Mouse (Mus musculus) cortical plate, adult 2 months (tissue): ENCODE data around the gene Oasl2. TPM values are rescaled to one million over a fixed set of nuclear protein-coding genes. Genes with fewer than 3 reads are reported as not detected.
"Not testable (repeated sequence)": the region's sequence is repeated elsewhere in the genome, so short reads cannot be mapped to it uniquely, and the experiment has no call there.

Source experiments
- H3K27ac ChIP-seq: fragments of 200-500 bp; 2 replicates; pipeline ENCODE4 v1.5.1; 2012; ENCODE audit warnings: low read length, control low read depth, inconsistent platforms; ENCODE audit not compliant: insufficient read depth
- H3K4me1 ChIP-seq: fragments of 200-500 bp; 2 replicates; pipeline ENCODE4 v1.6.1; 2011; ENCODE audit warnings: low read length; ENCODE audit not compliant: control insufficient read depth, insufficient read depth
- H3K4me3 ChIP-seq: fragments of 200-500 bp; 2 replicates; pipeline ENCODE4 v1.5.1; 2011; ENCODE audit warnings: mild to moderate bottlenecking, low read length, control low read depth; ENCODE audit not compliant: insufficient read depth
- CTCF ChIP-seq: fragments of 200-500 bp; IDR thresholded peaks from 2 replicates; pipeline ENCODE4 v1.5.1; 2011; ENCODE audit warnings: mild to moderate bottlenecking, control low read depth, low read length; ENCODE audit not compliant: insufficient read depth; ENCODE audit errors: extremely low read depth
- POLR2A ChIP-seq: fragments of 200-500 bp; IDR thresholded peaks from 2 replicates; pipeline ENCODE4 v1.6.1; 2011; ENCODE audit warnings: mild to moderate bottlenecking, low read length, control low read depth; ENCODE audit not compliant: insufficient read depth; ENCODE audit errors: extremely low read depth
- polyA plus RNA-seq: library from polyadenylated mRNA; depleted of rRNA; stranded (reverse); fragments of >200 nt; gene quantifications from 2 replicates; pipeline ENCODE4 v1.2.3, GENCODE M21; 2012

Gene Oasl2
- polyA plus RNA-seq, 1 experiment: 8.6 TPM

GRCm38 (mm10) chr5:114926753-114927152 is 30.0 kb downstream of the Oasl2 start:
- no peak for TF ChIP-seq POLR2A
- no peak for TF ChIP-seq CTCF
- Histone ChIP-seq H3K4me1 (no peaks in the 10 kb centered on the region), H3K4me3 (no peak overlapping the region), H3K27ac (no peak overlapping the region)

GRCm38 (mm10) chr5:114931626-114932025 is 34.9 kb downstream of the Oasl2 start:
- no peak overlapping the region for H3K4me3 ChIP-seq
- no peak overlapping the region for H3K27ac ChIP-seq
- TF ChIP-seq POLR2A: no peak
- TF ChIP-seq CTCF: no peak
- no peaks in the 10 kb centered on the region for H3K4me1 ChIP-seq

GRCm38 (mm10) chr5:114933206-114933605 is 36.5 kb downstream of the Oasl2 start:
- no peak for TF ChIP-seq CTCF
- no peak for TF ChIP-seq POLR2A
- Histone ChIP-seq H3K4me1 (no peaks in the 10 kb centered on the region), H3K27ac (no peak overlapping the region)

GRCm38 (mm10) chr5:114935838-114936237 is 39.1 kb downstream of the Oasl2 start:
- Histone ChIP-seq H3K4me1 (no peaks in the 10 kb centered on the region), H3K4me3 (no peak overlapping the region), H3K27ac (no peak overlapping the region)
- TF ChIP-seq POLR2A (no peak), CTCF (no peak)

More at GRCm38 (mm10) chr5:114933206-114933605, 36.5 kb downstream of the Oasl2 start:
- H3K4me3 ChIP-seq: no peak overlapping the region

- TF ChIP-seq CTCF: 0 out of 2 replicates have a peak, but pooled peaks have one; percentile 9
- H3K27ac ChIP-seq, H3K4me3 ChIP-seq: not testable (repeated sequence)
These were observed 44.4 kb downstream of the Oasl2 start for GRCm38 (mm10) chr5:114941138-114941537.

GRCm38 (mm10) chr5:114942074-114942765 is 45.5 kb downstream of the Oasl2 start, which contains the start of gene 2210016L21Rik:
Gene 2210016L21Rik, plus strand, starts transcription at chr5:114942158.
- no peak for TF ChIP-seq CTCF
- peak; percentile 95 for TF ChIP-seq POLR2A
- peak within 1 kb of the TSS; percentile 90 for H3K4me3 ChIP-seq
- peak within 1 kb of the TSS; percentile 62 for H3K27ac ChIP-seq
- no peaks in the 10 kb centered on the region; the same call in 1 of the 2 replicates for H3K4me1 ChIP-seq

More at GRCm38 (mm10) chr5:114941138-114941537, 44.4 kb downstream of the Oasl2 start:
- H3K4me1 ChIP-seq: not testable (repeated sequence)

- no peak for TF ChIP-seq POLR2A
- no peak for TF ChIP-seq CTCF
- Histone ChIP-seq H3K27ac (no peak overlapping the region), H3K4me1 (no peaks in the 10 kb centered on the region; the same call in 1 of the 2 replicates), H3K4me3 (peak overlapping the region; percentile 90)
These were observed 46.0 kb downstream of the Oasl2 start for GRCm38 (mm10) chr5:114942766-114943130.

- no peak overlapping the region for H3K27ac ChIP-seq
- H3K4me1 ChIP-seq: no peaks in the 10 kb centered on the region; the same call in 1 of the 2 replicates
- TF ChIP-seq POLR2A (no peak), CTCF (no peak)
- H3K4me3 ChIP-seq: no peak overlapping the region
These were observed 48.3 kb downstream of the Oasl2 start for GRCm38 (mm10) chr5:114945072-114945471.

- TF ChIP-seq CTCF (no peak), POLR2A (no peak)
- H3K27ac ChIP-seq: no peak overlapping the region
- no peaks in the 10 kb centered on the region for H3K4me1 ChIP-seq
- no peak overlapping the region for H3K4me3 ChIP-seq
These were observed 52.2 kb downstream of the Oasl2 start for GRCm38 (mm10) chr5:114948891-114949290.

GRCm38 (mm10) chr5:114949316-114949715 is 52.6 kb downstream of the Oasl2 start:
- no peak for TF ChIP-seq CTCF
- TF ChIP-seq POLR2A: no peak
- no peak overlapping the region for H3K4me3 ChIP-seq
- H3K27ac ChIP-seq: no peak overlapping the region
- H3K4me1 ChIP-seq: no peaks in the 10 kb centered on the region

GRCm38 (mm10) chr5:114949812-114950211 is 53.1 kb downstream of the Oasl2 start:
- TF ChIP-seq CTCF: no peak
- TF ChIP-seq POLR2A: no peak
- H3K27ac ChIP-seq: no peak overlapping the region
- no peak overlapping the region for H3K4me3 ChIP-seq
- H3K4me1 ChIP-seq: no peaks in the 10 kb centered on the region
